Mouse (Mus musculus): ENCODE measurements around the gene Mars2. TPM values are rescaled to one million over a fixed set of nuclear protein-coding genes. Genes with fewer than 3 reads are reported as not detected.

The Mars2 gene
- polyA plus RNA-seq, 2 experiments from 2014 or later: 3.7 to 4.2 TPM

- no peak for ATAC-seq
Measured at GRCm38 (mm10) chr1:55223026-55223425, 14.0 kb upstream of the Mars2 start.

DNA sequence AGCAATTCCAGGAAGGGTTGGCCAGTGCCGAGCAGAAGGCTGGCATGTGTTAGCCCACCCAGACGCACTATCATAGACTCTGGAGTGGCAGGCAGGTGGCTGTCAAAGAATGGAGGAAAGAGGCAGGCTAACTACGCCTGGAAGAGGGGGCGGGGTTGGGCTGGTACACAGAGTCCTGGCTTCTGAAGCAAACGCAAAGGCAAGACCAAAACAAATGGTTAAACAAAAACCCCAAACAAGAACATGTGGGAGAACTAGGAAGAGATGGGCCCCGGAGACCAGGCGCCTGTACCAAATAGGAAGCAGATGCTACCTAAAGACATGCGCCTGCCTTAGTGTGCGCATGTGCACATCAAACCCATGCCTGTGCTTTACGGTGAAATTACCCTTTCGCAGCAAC, 12.9 kb upstream of the Mars2 start:
- no peak for ATAC-seq

DNA sequence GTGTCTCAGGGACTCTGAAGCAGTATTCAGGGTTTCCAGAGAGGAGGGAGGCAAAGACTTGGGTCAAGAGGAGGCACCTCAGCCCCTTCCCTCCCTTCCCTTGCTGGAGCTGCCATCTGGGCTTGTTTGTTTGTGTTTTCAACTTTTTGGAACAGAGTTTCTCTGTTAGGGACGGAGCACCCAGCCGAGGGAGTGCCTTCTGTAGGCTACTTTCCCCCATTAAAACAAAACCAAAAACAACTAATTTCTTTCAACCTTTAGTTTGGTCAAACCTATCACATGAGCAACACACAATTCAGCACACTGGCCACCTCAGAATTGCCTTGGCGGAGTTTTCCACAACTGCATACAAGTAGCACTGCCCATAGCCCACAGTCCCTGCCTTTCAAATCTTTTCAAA, 11.6 kb upstream of the Mars2 start:
- ATAC-seq: no peak

DNA sequence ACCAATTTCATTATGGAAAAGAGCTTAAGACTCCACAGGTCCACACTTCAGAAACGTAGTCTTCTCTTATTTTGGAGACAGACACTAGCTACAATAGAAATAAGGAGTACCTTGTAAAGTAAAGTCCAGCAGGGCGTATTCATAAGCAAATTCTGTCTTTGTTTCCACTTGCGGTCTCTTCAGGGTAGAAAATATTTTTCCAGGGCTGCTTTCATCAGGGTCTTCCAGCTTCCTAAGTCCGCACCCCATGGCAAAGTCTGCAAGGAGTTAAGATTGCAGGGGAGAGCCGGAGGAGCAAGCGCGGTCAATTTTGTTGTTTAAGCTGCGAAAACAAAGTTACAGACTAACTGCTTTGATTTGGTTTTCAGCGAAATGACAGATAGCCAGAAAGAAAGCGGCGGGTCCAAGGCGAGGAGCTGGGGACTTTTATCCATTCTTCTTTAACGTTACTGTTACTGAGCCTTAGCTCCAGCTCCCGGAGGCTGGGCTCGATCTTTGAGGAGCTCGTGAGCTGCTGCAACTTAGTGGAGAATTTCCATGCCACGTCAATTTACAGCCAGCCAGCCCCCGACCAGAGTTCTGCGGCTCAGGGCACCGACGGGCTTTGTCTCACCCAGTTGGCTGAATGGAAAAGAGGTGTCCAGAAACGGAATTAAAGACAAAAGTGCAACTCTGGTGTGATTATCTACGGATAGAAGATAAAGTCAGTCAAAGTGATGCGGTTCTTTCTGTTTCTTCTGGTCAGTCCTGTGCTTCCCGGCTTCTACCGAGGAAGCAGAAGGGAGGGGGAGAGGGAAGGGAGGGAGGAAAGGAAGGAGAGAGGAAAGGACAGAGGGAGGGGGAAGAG, 10.7 kb upstream of the Mars2 start, which contains the start of gene Rftn2:
Gene Rftn2, minus strand, starts transcription at position 772 of the 847 bp plus-strand sequence.
- no peak for ATAC-seq

DNA sequence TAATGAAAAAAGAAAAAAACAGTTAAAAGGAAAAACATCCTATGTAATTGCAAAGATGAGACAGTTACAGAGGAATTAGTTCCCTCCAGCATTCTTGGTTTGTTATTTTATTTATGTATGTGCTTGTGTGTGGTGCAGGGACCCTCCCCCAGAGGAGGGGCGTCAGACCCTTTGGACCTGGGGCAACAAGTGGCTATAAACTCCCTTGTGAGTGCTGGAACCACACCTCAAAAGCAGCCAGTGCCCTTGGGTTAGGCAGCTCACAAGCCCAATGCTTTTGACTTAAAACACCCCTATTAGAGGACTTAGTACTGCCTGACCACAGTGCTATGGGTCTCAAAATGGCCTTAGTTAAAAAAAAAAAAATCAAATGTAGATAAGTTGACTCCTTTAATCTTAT, 9.6 kb upstream of the Mars2 start:
- ATAC-seq: no peak

DNA sequence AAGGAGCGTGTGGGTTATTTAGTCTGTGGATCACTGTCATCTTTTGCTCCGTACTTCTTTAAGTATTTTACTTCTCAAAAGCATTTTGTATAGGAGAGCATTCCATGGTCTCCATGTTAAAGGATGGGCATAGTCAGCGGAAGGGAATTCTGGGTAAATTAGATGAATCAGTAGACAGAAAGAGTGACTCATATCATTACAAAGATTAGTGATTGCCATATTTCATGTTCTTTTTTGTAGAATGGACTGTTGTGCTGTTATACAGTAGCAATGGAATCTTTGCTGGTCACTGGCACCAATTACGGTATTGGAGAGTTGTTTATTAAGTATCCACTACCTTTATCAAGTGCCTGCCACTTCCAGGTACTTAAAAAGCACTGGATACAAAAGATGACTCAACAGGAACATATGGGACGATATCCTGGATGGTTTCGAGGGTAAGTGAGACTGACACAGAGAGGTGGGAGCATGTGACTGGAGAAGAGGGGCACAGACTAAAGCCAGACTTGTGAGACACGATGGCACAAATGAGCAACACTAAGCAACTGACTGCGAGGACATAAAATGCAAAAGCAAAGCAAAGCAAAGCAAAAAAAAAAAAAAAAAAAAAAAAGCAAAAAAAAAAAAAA, 8.6 kb upstream of the Mars2 start:
- no peak for ATAC-seq

DNA sequence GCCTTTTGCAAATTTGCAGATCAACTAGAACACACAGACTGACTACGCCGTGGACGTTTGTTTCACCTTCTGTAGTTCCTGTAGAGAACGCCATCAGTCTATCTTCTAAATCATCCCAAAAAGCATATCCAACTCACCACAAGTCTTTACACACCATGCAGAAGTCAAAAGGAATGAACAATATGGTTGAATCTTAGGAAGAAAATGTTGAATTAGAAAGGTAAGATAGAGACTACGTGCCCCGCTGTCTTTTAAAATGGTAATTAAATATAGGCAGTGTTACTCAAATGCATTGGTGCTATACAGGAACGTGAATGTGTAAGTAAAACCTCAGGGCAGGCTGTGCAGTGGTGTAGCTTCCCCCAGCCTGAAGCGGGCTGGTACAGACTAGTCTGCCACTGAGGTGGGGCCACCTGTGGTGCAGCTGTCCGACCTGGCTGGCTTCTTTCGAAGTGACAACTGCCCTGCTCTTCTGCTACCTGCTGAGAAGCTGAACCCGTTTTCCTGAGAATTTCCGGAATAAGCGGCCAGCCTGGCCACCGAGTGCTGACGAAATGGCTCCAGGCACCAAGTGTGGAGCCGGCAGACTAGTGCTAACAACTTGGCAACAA, 2.0 kb upstream of the Mars2 start:
- ATAC-seq: no peak

DNA sequence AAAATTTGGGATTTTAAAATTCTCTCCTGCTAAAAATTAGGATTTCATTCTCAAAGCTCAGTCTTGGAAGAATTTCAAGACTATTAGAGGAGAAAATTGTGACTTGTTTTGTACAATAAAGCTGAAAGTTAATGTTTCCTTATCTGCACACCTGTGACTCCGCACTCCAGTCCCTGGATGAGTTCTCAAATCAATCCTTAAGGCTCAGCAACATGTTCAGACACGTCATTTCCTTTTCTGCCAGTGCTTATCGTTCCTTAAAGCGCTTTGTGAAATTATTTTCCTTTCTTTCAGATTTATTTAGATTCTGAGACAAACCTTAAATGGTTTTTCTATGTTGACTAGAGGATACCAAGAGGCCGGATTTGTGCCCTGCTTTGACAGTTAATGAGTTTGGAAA, 490 bp upstream of the Mars2 start:
- ATAC-seq: no peak

DNA sequence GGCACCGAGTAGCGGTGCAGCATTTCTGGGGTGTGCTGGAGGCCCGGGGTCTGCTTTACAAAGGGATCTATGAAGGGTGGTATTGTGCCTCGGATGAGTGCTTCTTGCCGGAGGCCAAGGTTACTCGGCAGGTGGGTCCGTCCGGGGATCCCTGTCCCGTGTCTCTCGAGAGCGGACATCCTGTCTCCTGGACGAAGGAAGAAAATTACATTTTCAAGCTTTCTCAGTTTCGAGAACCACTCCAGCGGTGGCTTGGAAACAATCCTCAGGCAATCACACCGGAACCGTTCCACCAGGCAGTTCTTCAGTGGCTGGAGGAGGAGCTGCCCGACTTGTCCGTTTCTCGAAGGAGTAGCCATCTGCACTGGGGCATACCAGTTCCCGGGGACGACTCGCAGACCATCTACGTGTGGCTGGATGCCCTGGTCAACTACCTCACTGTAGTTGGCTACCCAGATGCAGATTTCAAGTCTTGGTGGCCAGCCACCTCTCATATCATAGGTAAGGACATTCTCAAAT, 725 bp downstream of the Mars2 start:
- ATAC-seq: peak; percentile 2

GRCm38 (mm10) chr1:55238496-55238895, 1.5 kb downstream of the Mars2 start:
- ATAC-seq: no peak

DNA sequence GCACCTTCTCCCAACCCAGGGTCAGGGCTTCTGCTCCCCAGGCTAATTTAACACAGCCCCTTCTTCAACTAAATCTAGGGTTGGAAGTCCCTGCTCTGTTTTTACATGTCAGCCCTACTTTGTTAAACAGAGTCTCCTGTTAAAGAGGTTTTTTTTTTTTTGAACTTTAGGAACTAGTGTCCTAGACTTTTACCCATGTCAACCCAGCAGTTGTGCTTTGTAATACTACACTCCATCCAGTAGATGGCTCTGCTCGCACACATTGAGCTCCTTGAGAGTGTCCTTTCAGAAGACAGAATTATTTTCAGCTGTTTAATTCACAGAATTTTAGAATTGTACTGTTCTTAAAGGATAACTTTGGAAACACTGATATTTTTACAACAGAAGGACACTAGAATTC, 2.3 kb downstream of the Mars2 start:
- ATAC-seq: peak; percentile 40

DNA sequence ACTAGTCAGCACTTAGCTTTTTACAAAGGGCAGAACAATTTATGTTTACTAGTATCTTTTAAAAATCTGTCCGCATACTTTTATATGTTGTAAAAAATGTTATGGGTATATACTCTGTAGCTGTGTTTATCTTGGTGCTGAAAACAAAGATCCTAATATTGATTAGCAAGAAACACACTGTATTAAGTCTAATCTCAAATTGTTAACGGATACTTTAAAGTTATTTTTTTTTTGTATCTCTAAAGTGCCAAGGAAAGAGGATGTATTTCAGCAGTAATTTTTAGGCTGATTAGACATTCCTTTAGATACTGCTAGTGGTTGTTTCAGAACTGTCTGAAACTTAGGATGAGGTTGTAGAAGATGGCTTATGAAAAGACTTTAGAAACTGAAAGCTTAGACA, 9.4 kb downstream of the Mars2 start:
- no peak for ATAC-seq

- no peak for ATAC-seq
Measured at GRCm38 (mm10) chr1:55264385-55264784, 27.4 kb downstream of the Mars2 start.

DNA sequence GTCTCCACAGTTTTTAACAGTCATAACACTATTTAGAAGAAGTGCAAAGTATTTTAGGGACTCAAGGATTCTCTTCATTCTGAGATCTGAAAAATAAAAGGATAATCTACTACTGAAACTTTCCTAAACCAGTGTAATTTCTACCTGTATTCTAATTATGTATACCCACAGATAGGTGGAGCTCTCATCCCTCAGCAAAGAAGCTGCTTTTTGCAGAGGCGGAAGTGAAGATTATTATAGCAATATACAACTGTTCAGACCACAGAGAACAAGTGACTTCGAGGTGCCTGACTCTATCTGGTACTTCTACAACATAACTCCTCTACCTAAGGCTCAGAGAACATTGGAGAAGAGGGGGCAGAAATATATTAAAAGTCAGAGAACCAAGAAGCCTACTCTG, 28.5 kb downstream of the Mars2 start:
- ATAC-seq: no peak

DNA sequence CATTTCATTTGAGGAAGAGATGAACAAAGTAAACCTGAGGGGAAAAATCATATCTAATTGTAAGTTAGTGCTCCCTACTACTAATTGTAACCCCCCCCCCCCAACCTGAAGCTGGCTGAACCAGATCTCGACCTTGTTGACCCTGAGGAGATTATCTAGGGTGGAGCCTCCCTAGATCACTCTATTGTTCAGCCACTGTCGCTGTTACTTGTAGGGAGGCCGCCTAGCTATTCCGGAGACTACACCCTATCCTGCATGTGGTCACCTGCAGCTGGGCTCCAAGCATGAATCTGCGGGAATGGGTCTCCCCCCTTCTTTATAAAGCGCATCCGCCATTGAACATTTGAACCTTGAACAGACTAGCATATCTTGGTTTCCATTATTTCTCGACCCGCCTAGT, 42.1 kb downstream of the Mars2 start:
- ATAC-seq: no peak

Other genes starting within 250 kb of the Mars2 start
- 100 to 1,000 TPM; 411 to 495 TPM for gene Sf3b1, start 209.7 kb upstream of the Mars2 start, polyA plus RNA-seq (2017; shearing (Covaris generic))
- gene Coq10b, start 184.4 kb upstream of the Mars2 start, polyA plus RNA-seq (2017; shearing (Covaris generic)): 10 to 100 TPM; 14.8 to 18.2 TPM
- gene Hspe1, start 149.0 kb upstream of the Mars2 start, polyA plus RNA-seq (2017; shearing (Covaris generic)): 100 to 1,000 TPM; 128 to 193 TPM
- 100 to 1,000 TPM; 145 to 175 TPM for gene Hspd1, start 148.9 kb upstream of the Mars2 start, polyA plus RNA-seq (2017; shearing (Covaris generic))
- 100 to 1,000 TPM; 114 to 124 TPM for gene Mob4, start 105.9 kb upstream of the Mars2 start, polyA plus RNA-seq (2017; shearing (Covaris generic))
- gene Rftn2, start 10.4 kb upstream of the Mars2 start, polyA plus RNA-seq (2017; shearing (Covaris generic)): 1 to 10 TPM; 7.7 to 9.1 TPM
- 1 to 10 TPM in 1 of 2 experiments, under 1 TPM in 1; 0.93 to 1.3 TPM for gene Boll, start 126.3 kb downstream of the Mars2 start, polyA plus RNA-seq (2017; shearing (Covaris generic))
- 1 to 10 TPM; 2.3 to 6.2 TPM for gene Plcl1, start 168.7 kb downstream of the Mars2 start, polyA plus RNA-seq (2017; shearing (Covaris generic))

Measured in CD4-positive, CD25-positive, alpha-beta regulatory T cell, adult 4 months (primary cell).